Mouse (Mus musculus) cerebellum, adult 2 months (tissue): ENCODE results near the gene Atp10b. TPM values are rescaled to one million over a fixed set of nuclear protein-coding genes. Genes with fewer than 3 reads are reported as not detected.

Source experiments
- DNase-seq, 2 experiments: peaks; one replicate each; pipeline ENCODE4 v3.0.0; 2021
- H3K27ac ChIP-seq: fragments of 200-500 bp; 2 replicates; pipeline ENCODE4 v1.5.1; 2012; ENCODE audit warnings: low read length, control low read depth, inconsistent platforms; ENCODE audit not compliant: insufficient read depth
- H3K27me3 ChIP-seq: fragments of 200-500 bp; 2 replicates; pipeline ENCODE4 v1.6.1; 2012; ENCODE audit warnings: inconsistent platforms, mild to moderate bottlenecking, low read length, moderate library complexity; ENCODE audit not compliant: control insufficient read depth, insufficient read depth
- H3K4me1 ChIP-seq: fragments of 200-500 bp; 2 replicates; pipeline ENCODE4 v1.6.1; 2011; ENCODE audit warnings: low read length; ENCODE audit not compliant: control insufficient read depth, insufficient read depth
- H3K4me3 ChIP-seq: fragments of 200-500 bp; replicated peaks from 2 replicates; pipeline ENCODE3; 2011; ENCODE audit warnings: mild to moderate bottlenecking, low read depth, low read length, control low read depth; ENCODE audit not compliant: insufficient read depth
- CTCF ChIP-seq: fragments of 200-500 bp; IDR thresholded peaks from 2 replicates; pipeline ENCODE4 v1.5.1; 2011; ENCODE audit warnings: low read depth, mild to moderate bottlenecking, control low read depth, low read length, moderate library complexity, borderline replicate concordance; ENCODE audit not compliant: insufficient read depth
- POLR2A ChIP-seq: fragments of 200-500 bp; IDR thresholded peaks from 2 replicates; pipeline ENCODE4 v1.6.1; 2011; ENCODE audit warnings: low read length, control low read depth, borderline replicate concordance; ENCODE audit not compliant: insufficient read depth
- WGBS: fragments of 180-500 bp; shearing (Covaris S2); methylation state at CpG from one replicate; pipeline ENCODE4 v1.1.7; 2018; 5-methylcytosine and 5-hydroxymethylcytosine counted together
- polyA plus RNA-seq: library from polyadenylated mRNA; depleted of rRNA; stranded (reverse); fragments of >200 nt; gene quantifications from 2 replicates; pipeline ENCODE4 v1.2.3, GENCODE M21; 2012; rRNA removed

Gene Atp10b
- polyA plus RNA-seq, 1 experiment = 1.6 TPM

GRCm38 (mm10) chr11:43273896-43274295 is 124.2 kb downstream of the Atp10b start:
- Histone ChIP-seq H3K27ac (no peak overlapping the region), H3K27me3 (no peaks in the 10 kb centered on the region), H3K4me1 (no peaks in the 10 kb centered on the region), H3K4me3 (no peak overlapping the region)
- DNase-seq = no peak
- no peak for TF ChIP-seq POLR2A
- TF ChIP-seq CTCF = no peak

- Histone ChIP-seq H3K4me1 (peaks cover 9% of the 10 kb centered on the region; the same call in 1 of the 2 replicates), H3K4me3 (no peak overlapping the region), H3K27me3 (no peaks in the 10 kb centered on the region), H3K27ac (no peak overlapping the region; the same call in 1 of the 2 replicates)
- 18% methylated on average over 6 of the region's 6 CpGs for WGBS
- DNase-seq = peak in 1 of 2 experiments; percentile 80
- no peak for TF ChIP-seq POLR2A
These were observed 147.9 kb downstream of the Atp10b start for GRCm38 (mm10) chr11:43297584-43297983.

GRCm38 (mm10) chr11:43311000-43311399 is 161.3 kb downstream of the Atp10b start:
- 67% methylated on average over 1 of the region's 1 CpGs for WGBS
- TF ChIP-seq CTCF (no peak), POLR2A (no peak)
- H3K4me1 ChIP-seq = no peaks in the 10 kb centered on the region; the same call in 1 of the 2 replicates
- no peak overlapping the region for H3K4me3 ChIP-seq
- no peak for DNase-seq
- no peak overlapping the region for H3K27ac ChIP-seq
- no peaks in the 10 kb centered on the region for H3K27me3 ChIP-seq

Other genes with a start within 250 kb of the Atp10b start
- 0.06 TPM in 1 of 2 replicates, not detected in the other for gene Gm9972, start 114.1 kb upstream of the Atp10b start, polyA plus RNA-seq